Mouse (Mus musculus) spleen, adult 2 months (tissue): Measurements from ENCODE around the gene Mfsd13b.

ENCODE experiments used
- CTCF ChIP-seq: fragments of 200-500 bp; IDR thresholded peaks from 2 replicates; pipeline ENCODE4 v1.5.1; 2011; ENCODE audit warnings: mild to moderate bottlenecking, inconsistent platforms; ENCODE audit not compliant: insufficient read depth, insufficient read length, insufficient replicate concordance; ENCODE audit errors: extremely low read depth
- POLR2A ChIP-seq: fragments of 200-500 bp; IDR thresholded peaks from 2 replicates; pipeline ENCODE4 v1.6.1; 2011; ENCODE audit warnings: low read depth, low read length, inconsistent platforms

DNA sequence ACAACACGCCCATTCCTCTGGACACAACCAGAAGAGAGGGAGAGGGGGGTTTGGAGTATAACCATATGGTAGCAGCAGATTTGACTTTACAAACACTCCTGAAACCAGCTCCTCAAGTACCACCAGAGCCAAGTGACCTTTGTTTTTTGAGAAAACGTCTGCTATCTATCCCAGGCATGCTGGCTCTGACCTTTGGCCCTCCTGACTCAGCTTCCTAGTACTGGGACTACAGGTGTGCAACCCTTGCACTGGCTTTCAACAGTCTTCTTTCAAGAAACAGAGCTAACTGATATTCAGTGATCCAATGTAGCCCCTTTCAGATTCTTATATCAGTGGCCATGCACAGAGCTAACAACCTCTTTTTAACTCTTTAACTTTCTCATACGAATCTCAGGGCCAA lies 20.4 kb upstream of the Mfsd13b start:
- no peak for TF ChIP-seq CTCF
- TF ChIP-seq POLR2A = no peak
